Mouse (Mus musculus): ENCODE data around the gene Katnb1. TPM values are rescaled to one million over a fixed set of nuclear protein-coding genes. Genes with fewer than 3 reads are reported as not detected.

Gene Katnb1
- polyA plus RNA-seq, 1 experiment from 2014 or later = 29.5 TPM

- no peaks in the 10 kb centered on the region for H3K4me1 ChIP-seq (ENCODE audit: insufficient read depth, low read length)
- H3K4me2 ChIP-seq (replicated peaks; ENCODE audit: low read depth, low read length) = no peak overlapping the region
- H3K9me3 ChIP-seq (ENCODE audit: low read length) = no peaks in the 10 kb centered on the region
- no peak overlapping the region for H3K27ac ChIP-seq (ENCODE audit: low read length)
- H3K4me3 ChIP-seq (ENCODE audit: low read length) = no peak overlapping the region
- no peaks in the 10 kb centered on the region for H3K27me3 ChIP-seq (ENCODE audit: insufficient read depth, low read length)
- peak; percentile 65 for ATAC-seq (ENCODE audit: low FRiP score, low TSS enrichment)
- H3K9ac ChIP-seq (replicated peaks; ENCODE audit: low read length) = no peak overlapping the region
- 86% methylated on average over 3 of the region's 3 CpGs for WGBS
- H3K36me3 ChIP-seq (ENCODE audit: insufficient read depth, low read length) = peaks cover 6% of the 10 kb centered on the region; the same call in 1 of the 2 replicates
These were observed 32.8 kb downstream of the Katnb1 start for GRCm38 (mm10) chr8:95113750-95114149.

DNA sequence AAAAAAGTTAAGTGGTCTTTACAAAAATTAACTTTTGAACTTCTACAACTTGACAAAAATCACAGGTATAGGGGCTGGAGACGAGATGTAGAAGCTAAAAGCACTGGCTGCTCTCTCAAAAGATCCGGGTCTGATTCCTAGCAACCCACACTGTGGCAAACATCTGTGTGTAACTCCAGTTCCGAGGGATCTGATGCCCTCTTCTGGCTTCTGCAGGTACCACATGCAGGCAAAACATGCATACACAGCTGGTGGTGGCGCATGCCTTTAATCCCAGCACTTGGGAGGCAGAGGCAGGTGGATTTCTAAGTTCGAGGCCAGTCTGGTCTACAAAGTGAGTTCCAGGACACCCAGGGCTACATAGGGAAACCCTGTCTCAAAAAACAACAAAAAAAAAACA is 42.5 kb downstream of the Katnb1 start:
- peaks cover 20% of the 10 kb centered on the region for H3K36me3 ChIP-seq (ENCODE audit: insufficient read depth, low read length)
- H3K4me3 ChIP-seq (ENCODE audit: low read length) = no peak overlapping the region
- H3K4me1 ChIP-seq (ENCODE audit: insufficient read depth, low read length) = peaks cover 9% of the 10 kb centered on the region
- no peak for ATAC-seq (ENCODE audit: low FRiP score, low TSS enrichment)
- no peak overlapping the region for H3K9ac ChIP-seq (replicated peaks; ENCODE audit: low read length)
- 92% methylated on average over 5 of the region's 5 CpGs for WGBS
- H3K4me2 ChIP-seq (replicated peaks; ENCODE audit: low read depth, low read length) = no peak overlapping the region
- no peaks in the 10 kb centered on the region for H3K27me3 ChIP-seq (ENCODE audit: insufficient read depth, low read length)
- H3K27ac ChIP-seq (ENCODE audit: low read length) = no peak overlapping the region
- H3K9me3 ChIP-seq (ENCODE audit: low read length) = no peaks in the 10 kb centered on the region

- peaks cover 16% of the 10 kb centered on the region for H3K4me1 ChIP-seq (ENCODE audit: insufficient read depth, low read length)
- H3K27me3 ChIP-seq (ENCODE audit: insufficient read depth, low read length) = no peaks in the 10 kb centered on the region
- ATAC-seq (ENCODE audit: low FRiP score, low TSS enrichment) = 0 out of 2 replicates have a peak, but pooled peaks have one; percentile 24
- WGBS = 86% methylated on average over 11 of the region's 11 CpGs
- no peaks in the 10 kb centered on the region for H3K9me3 ChIP-seq (ENCODE audit: low read length)
- H3K36me3 ChIP-seq (ENCODE audit: insufficient read depth, low read length) = peaks cover 20% of the 10 kb centered on the region
- no peak overlapping the region for H3K4me3 ChIP-seq (ENCODE audit: low read length)
- no peak overlapping the region for H3K9ac ChIP-seq (replicated peaks; ENCODE audit: low read length)
- no peak overlapping the region for H3K4me2 ChIP-seq (replicated peaks; ENCODE audit: low read depth, low read length)
- no peak overlapping the region for H3K27ac ChIP-seq (ENCODE audit: low read length)
These were observed 45.5 kb downstream of the Katnb1 start for GRCm38 (mm10) chr8:95126497-95126896.

DNA sequence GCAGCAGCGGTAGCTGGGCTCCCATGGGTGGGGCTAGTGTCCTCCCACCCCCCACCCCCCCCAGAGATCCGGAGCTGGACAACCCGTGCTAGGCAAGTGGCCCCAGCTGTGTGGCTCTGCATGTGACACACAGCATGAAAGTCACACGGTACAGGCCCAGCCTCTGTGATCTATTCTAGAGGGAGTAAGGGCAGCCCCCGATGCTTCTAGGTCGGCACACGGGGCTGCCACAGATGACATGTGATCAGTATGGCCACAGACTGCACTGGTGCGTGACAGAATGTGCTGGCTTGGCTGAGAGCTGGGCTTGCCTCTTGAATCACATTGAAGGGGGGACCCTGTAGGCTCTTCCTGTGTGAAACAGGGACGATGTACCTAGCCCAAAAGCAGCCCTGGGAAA is 46.7 kb downstream of the Katnb1 start:
- WGBS = 32% methylated on average over 9 of the region's 9 CpGs
- Histone ChIP-seq H3K9ac (replicated peaks; ENCODE audit: low read length) (no peak overlapping the region), H3K9me3 (ENCODE audit: low read length) (no peaks in the 10 kb centered on the region), H3K27me3 (ENCODE audit: insufficient read depth, low read length) (no peaks in the 10 kb centered on the region), H3K4me2 (replicated peaks; ENCODE audit: low read depth, low read length) (no peak overlapping the region), H3K4me3 (ENCODE audit: low read length) (no peak overlapping the region), H3K27ac (ENCODE audit: low read length) (no peak overlapping the region), H3K4me1 (ENCODE audit: insufficient read depth, low read length) (peaks cover 18% of the 10 kb centered on the region), H3K36me3 (ENCODE audit: insufficient read depth, low read length) (peaks cover 23% of the 10 kb centered on the region)
- ATAC-seq (ENCODE audit: low FRiP score, low TSS enrichment) = peak; percentile 88

DNA sequence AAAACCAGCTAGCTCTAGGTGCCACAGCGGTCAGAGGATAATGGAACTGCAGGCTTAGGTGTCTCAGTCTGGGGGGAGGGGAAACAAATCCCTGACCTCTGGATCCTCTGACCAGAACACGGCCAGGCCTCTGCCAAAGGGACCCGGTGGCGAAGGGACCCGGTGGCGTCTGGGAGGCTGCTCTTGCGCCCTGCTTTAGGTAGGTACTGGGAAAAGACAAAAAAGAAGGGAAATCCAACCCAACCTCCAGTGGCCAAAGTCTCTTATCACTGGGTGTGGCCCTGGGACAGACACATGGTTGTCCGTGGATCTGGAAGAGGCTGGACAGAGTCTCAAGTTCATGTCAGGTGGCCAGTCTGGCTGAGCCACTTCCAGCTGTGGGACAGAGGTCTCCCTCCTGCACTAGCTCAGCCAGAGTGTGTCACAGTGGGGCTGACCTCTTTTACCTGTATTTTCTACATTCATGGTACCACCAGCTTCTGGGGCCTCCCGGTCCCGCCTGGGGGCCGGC is 47.8 kb downstream of the Katnb1 start:
- Histone ChIP-seq H3K4me2 (replicated peaks; ENCODE audit: low read depth, low read length) (no peak overlapping the region), H3K4me3 (ENCODE audit: low read length) (no peak overlapping the region), H3K4me1 (ENCODE audit: insufficient read depth, low read length) (peaks cover 18% of the 10 kb centered on the region), H3K36me3 (ENCODE audit: insufficient read depth, low read length) (peaks cover 27% of the 10 kb centered on the region), H3K27me3 (ENCODE audit: insufficient read depth, low read length) (no peaks in the 10 kb centered on the region), H3K9me3 (ENCODE audit: low read length) (no peaks in the 10 kb centered on the region), H3K9ac (replicated peaks; ENCODE audit: low read length) (no peak overlapping the region), H3K27ac (ENCODE audit: low read length) (no peak overlapping the region)
- WGBS = 89% methylated on average over 11 of the region's 11 CpGs
- ATAC-seq (ENCODE audit: low FRiP score, low TSS enrichment) = no peak

DNA sequence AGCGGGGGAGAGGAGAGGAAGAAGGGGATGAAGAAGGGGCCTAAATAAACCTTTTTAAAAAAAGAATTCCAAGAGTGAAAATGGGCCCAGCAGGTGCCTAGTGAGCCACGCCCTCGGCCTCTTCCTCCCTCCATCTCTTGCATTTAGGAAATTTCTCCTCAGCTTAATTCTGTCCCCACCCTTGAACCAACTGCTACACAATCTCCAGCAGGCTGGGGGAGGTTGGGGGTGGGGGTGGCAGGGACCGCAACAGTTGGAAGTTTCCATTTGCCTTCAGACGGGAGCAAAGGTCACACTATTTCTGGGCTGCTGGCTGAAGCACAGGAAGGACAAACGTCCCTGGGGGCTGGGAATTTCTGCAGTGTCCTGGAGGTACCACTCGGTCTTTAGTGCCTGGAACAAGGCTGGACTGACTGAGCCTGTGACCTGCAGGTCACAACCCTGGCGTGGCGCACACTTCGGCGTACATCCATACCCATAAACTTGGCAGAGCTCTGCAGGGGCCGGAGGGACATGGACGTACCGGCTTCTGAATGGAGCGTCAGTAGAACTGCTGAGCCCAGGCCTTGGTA is 50.1 kb downstream of the Katnb1 start:
- H3K4me2 ChIP-seq (replicated peaks; ENCODE audit: low read depth, low read length) = no peak overlapping the region
- H3K4me1 ChIP-seq (ENCODE audit: insufficient read depth, low read length) = peaks cover 18% of the 10 kb centered on the region
- H3K27ac ChIP-seq (ENCODE audit: low read length) = no peak overlapping the region
- H3K9ac ChIP-seq (replicated peaks; ENCODE audit: low read length) = no peak overlapping the region
- H3K9me3 ChIP-seq (ENCODE audit: low read length) = no peaks in the 10 kb centered on the region
- 47% methylated on average over 15 of the region's 15 CpGs for WGBS
- H3K27me3 ChIP-seq (ENCODE audit: insufficient read depth, low read length) = no peaks in the 10 kb centered on the region
- peak; percentile 33; the same call in 1 of the 2 replicates for ATAC-seq (ENCODE audit: low FRiP score, low TSS enrichment)
- H3K4me3 ChIP-seq (ENCODE audit: low read length) = no peak overlapping the region
- peaks cover 25% of the 10 kb centered on the region for H3K36me3 ChIP-seq (ENCODE audit: insufficient read depth, low read length)

DNA sequence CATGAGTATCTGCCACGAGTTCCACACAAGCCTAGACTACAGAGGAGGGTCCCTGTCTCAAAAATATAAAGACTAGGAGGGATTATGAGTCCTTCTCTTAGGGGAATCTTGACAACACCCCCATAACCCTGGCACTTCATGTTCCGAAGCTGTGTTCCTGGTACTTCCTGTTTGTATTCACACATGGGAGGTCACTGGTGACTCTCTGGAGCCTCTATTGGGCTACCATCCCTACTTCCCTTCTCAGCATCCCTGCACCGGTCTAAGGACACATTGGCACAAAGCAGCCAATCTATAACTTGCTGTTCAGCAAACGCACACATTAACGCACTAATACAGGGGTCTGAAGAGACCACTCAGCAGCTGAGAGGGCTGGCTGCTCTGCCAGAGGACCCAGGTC is 51.0 kb downstream of the Katnb1 start:
- ATAC-seq (ENCODE audit: low FRiP score, low TSS enrichment) = no peak
- Histone ChIP-seq H3K9me3 (ENCODE audit: low read length) (no peaks in the 10 kb centered on the region), H3K36me3 (ENCODE audit: insufficient read depth, low read length) (peaks cover 19% of the 10 kb centered on the region; the same call in 1 of the 2 replicates), H3K27ac (ENCODE audit: low read length) (no peak overlapping the region), H3K4me3 (ENCODE audit: low read length) (no peak overlapping the region), H3K4me1 (ENCODE audit: insufficient read depth, low read length) (peaks cover 22% of the 10 kb centered on the region), H3K27me3 (ENCODE audit: insufficient read depth, low read length) (no peaks in the 10 kb centered on the region), H3K4me2 (replicated peaks; ENCODE audit: low read depth, low read length) (no peak overlapping the region), H3K9ac (replicated peaks; ENCODE audit: low read length) (no peak overlapping the region)
- WGBS = 72% methylated on average over 5 of the region's 5 CpGs

- no peak overlapping the region for H3K4me2 ChIP-seq (replicated peaks; ENCODE audit: low read depth, low read length)
- H3K27me3 ChIP-seq (ENCODE audit: insufficient read depth, low read length) = no peaks in the 10 kb centered on the region
- H3K4me1 ChIP-seq (ENCODE audit: insufficient read depth, low read length) = peaks cover 35% of the 10 kb centered on the region
- 98% methylated on average over 2 of the region's 2 CpGs for WGBS
- peaks cover 19% of the 10 kb centered on the region; the same call in 1 of the 2 replicates for H3K36me3 ChIP-seq (ENCODE audit: insufficient read depth, low read length)
- ATAC-seq (ENCODE audit: low FRiP score, low TSS enrichment) = no peak
- no peak overlapping the region for H3K9ac ChIP-seq (replicated peaks; ENCODE audit: low read length)
- H3K9me3 ChIP-seq (ENCODE audit: low read length) = no peaks in the 10 kb centered on the region
- no peak overlapping the region for H3K4me3 ChIP-seq (ENCODE audit: low read length)
- no peak overlapping the region for H3K27ac ChIP-seq (ENCODE audit: low read length)
These were observed 53.2 kb downstream of the Katnb1 start for GRCm38 (mm10) chr8:95134186-95134585.

DNA sequence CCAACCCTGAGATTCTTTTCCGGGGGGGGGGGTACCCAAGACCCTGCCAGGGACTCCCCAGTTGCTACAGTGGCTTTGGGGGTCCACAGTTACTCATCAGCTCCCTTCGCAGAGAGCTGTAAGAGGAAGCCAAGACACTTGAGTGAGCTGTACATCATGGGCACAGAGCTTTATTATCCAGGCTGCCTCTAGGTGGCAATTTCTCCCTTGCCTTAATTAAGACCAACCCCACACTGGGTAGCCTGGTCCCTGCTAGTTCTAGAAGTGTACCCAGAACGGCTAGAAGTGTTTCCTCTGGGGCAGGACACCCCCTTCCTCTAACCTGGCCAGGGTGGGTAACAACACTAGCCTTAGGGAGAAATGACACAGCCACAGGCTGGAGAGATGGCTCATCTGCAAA is 54.3 kb downstream of the Katnb1 start:
- Histone ChIP-seq H3K27ac (ENCODE audit: low read length) (no peak overlapping the region), H3K4me2 (replicated peaks; ENCODE audit: low read depth, low read length) (no peak overlapping the region), H3K27me3 (ENCODE audit: insufficient read depth, low read length) (no peaks in the 10 kb centered on the region), H3K4me3 (ENCODE audit: low read length) (no peak overlapping the region), H3K9ac (replicated peaks; ENCODE audit: low read length) (no peak overlapping the region), H3K9me3 (ENCODE audit: low read length) (no peaks in the 10 kb centered on the region), H3K4me1 (ENCODE audit: insufficient read depth, low read length) (peaks cover 41% of the 10 kb centered on the region), H3K36me3 (ENCODE audit: insufficient read depth, low read length) (peaks cover 19% of the 10 kb centered on the region; the same call in 1 of the 2 replicates)
- ATAC-seq (ENCODE audit: low FRiP score, low TSS enrichment) = no peak
- 57% methylated on average over 3 of the region's 3 CpGs for WGBS

- Histone ChIP-seq H3K27ac (ENCODE audit: low read length) (no peak overlapping the region), H3K9me3 (ENCODE audit: low read length) (no peaks in the 10 kb centered on the region), H3K4me3 (ENCODE audit: low read length) (no peak overlapping the region), H3K9ac (replicated peaks; ENCODE audit: low read length) (no peak overlapping the region), H3K4me2 (replicated peaks; ENCODE audit: low read depth, low read length) (no peak overlapping the region), H3K27me3 (ENCODE audit: insufficient read depth, low read length) (no peaks in the 10 kb centered on the region), H3K36me3 (ENCODE audit: insufficient read depth, low read length) (peaks cover 19% of the 10 kb centered on the region; the same call in 1 of the 2 replicates), H3K4me1 (ENCODE audit: insufficient read depth, low read length) (peaks cover 46% of the 10 kb centered on the region)
- 76% methylated on average over 3 of the region's 3 CpGs for WGBS
- ATAC-seq (ENCODE audit: low FRiP score, low TSS enrichment) = no peak
These were observed 55.2 kb downstream of the Katnb1 start for GRCm38 (mm10) chr8:95136218-95136617.
